Mouse (Mus musculus) heart, embryonic 10.5 days (tissue): Measurements from ENCODE around the gene H3f3b. TPM values are rescaled to one million over a fixed set of nuclear protein-coding genes. Genes with fewer than 3 reads are reported as not detected.

Experiments used
- DNase-seq: peaks from one replicate; pipeline ENCODE4 v3.0.0-alpha.2; 2017; ENCODE audit warnings: low spot score
- H3K27ac ChIP-seq: fragments of 300-500 bp; sonication (generic); 2 replicates; pipeline ENCODE4 v1.5.1; 2016; ENCODE audit warnings: mild to moderate bottlenecking
- H3K27me3 ChIP-seq: fragments of 300-500 bp; sonication (generic); 2 replicates; pipeline ENCODE4 v1.6.1; 2016; ENCODE audit warnings: mild to moderate bottlenecking; ENCODE audit not compliant: poor library complexity, insufficient read depth, severe bottlenecking
- H3K36me3 ChIP-seq: fragments of 300-500 bp; sonication (generic); 2 replicates; pipeline ENCODE4 v1.6.1; 2016; ENCODE audit warnings: mild to moderate bottlenecking, moderate library complexity
- H3K4me1 ChIP-seq: fragments of 300-500 bp; sonication (generic); 2 replicates; pipeline ENCODE4 v1.6.1; 2016; ENCODE audit warnings: mild to moderate bottlenecking
- H3K4me3 ChIP-seq: fragments of 300-500 bp; sonication (generic); 2 replicates; pipeline ENCODE4 v1.5.1; 2016; ENCODE audit warnings: mild to moderate bottlenecking, moderate library complexity
- H3K9me3 ChIP-seq: fragments of 300-500 bp; sonication (generic); 2 replicates; pipeline ENCODE4 v1.6.1; 2016; ENCODE audit warnings: mild to moderate bottlenecking, moderate library complexity
- WGBS: fragments of 180-500 bp; shearing (Covaris S2); methylation state at CpG from one replicate; pipeline ENCODE4 v1.1.7; 2016; 5-methylcytosine and 5-hydroxymethylcytosine counted together
- polyA plus RNA-seq: library from polyadenylated mRNA; unstranded; fragments of >200 nt; fragmentation: Nextera tagmentation; extraction: Ambion mirVana; gene quantifications from 2 replicates; pipeline ENCODE4 v1.2.1, GENCODE M21; 2016

The H3f3b gene
- polyA plus RNA-seq, 1 experiment from 2014 or later = 1,078 TPM

DNA sequence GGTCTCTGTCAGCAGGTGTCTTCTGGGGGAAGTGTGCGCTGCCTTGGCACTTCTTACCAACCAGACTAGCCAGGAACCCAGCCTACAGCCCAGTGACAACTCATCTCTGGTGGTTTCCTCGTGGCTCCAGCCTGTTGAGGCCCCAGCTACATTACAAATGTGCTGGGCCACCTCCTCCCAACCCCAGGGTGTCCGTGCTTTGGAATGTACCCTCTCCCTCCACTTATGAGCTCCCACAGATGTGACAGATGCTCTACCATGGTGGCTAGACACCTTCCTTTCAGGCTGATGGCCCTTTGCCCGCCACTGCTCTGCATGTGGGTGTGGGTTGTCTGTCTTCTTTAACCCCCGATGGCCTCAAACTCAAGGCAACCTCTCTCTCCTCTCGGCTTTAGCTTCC lies 26.0 kb downstream of the H3f3b start:
- DNase-seq = no peak
- peaks cover 36% of the 10 kb centered on the region for H3K4me1 ChIP-seq
- peaks cover 19% of the 10 kb centered on the region; the same call in 1 of the 2 replicates for H3K27me3 ChIP-seq
- no peaks in the 10 kb centered on the region for H3K9me3 ChIP-seq
- H3K27ac ChIP-seq = no peak overlapping the region
- 66% methylated on average over 6 of the region's 6 CpGs for WGBS
- no peak overlapping the region for H3K4me3 ChIP-seq
- H3K36me3 ChIP-seq = peaks cover 4% of the 10 kb centered on the region; the same call in 1 of the 2 replicates

DNA sequence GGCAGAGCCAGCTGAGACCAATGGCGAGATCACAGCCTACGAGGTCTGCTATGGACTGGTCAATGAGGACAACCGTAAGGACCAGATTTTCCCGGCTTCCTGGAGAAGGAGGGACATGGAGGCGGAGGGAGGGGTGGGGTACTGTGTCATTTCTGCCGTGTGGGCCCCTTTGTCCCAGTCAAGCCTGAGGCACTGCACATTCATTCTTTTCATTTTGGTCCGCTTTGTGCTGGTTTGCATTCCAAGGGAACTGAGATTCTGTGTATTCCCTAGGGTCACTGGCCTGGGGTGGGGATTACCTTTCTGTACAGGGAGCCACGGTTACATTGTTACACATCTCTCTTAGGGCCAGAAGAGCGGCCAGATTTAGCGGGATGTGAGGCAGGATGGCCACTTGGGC lies 27.2 kb downstream of the H3f3b start:
- 56% methylated on average over 10 of the region's 10 CpGs for WGBS
- no peak overlapping the region for H3K4me3 ChIP-seq
- DNase-seq = no peak
- no peaks in the 10 kb centered on the region for H3K36me3 ChIP-seq
- peaks cover 28% of the 10 kb centered on the region for H3K4me1 ChIP-seq
- no peak overlapping the region for H3K27ac ChIP-seq
- peaks cover 19% of the 10 kb centered on the region; the same call in 1 of the 2 replicates for H3K27me3 ChIP-seq
- no peaks in the 10 kb centered on the region for H3K9me3 ChIP-seq

DNA sequence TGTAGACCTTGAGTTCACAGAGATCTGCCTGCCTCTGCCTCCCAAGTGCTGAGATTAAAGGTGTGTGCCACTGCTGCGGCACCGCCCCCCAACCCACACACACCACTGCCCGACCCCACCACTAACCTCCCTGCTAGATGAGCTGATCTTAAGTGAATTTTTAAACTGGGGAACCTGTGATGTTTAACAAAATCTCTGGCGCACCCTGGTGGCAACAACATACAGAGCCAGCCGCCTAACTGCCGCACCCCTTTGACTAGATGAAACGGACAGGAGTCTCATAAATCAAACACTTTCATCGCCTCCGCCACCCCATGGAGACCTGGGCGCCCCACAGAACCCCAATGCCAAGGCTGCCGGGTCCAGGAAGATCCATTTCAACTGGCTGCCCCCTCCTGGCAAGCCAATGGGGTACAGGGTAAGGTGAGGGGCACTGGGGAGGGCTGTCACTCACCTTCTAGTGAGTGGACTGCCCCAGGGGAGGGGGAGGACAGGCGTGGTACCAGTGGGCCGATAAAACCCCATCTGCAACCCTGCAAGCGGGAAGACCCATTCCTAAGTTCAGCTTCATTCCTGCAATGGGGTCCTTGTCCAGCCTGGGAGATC lies 28.1 kb downstream of the H3f3b start:
- Histone ChIP-seq H3K4me3 (no peak overlapping the region), H3K9me3 (no peaks in the 10 kb centered on the region), H3K27me3 (peaks cover 19% of the 10 kb centered on the region; the same call in 1 of the 2 replicates), H3K4me1 (peaks cover 18% of the 10 kb centered on the region; the same call in 1 of the 2 replicates), H3K27ac (no peak overlapping the region), H3K36me3 (no peaks in the 10 kb centered on the region)
- DNase-seq = no peak
- WGBS = 14% methylated on average over 14 of the region's 14 CpGs

DNA sequence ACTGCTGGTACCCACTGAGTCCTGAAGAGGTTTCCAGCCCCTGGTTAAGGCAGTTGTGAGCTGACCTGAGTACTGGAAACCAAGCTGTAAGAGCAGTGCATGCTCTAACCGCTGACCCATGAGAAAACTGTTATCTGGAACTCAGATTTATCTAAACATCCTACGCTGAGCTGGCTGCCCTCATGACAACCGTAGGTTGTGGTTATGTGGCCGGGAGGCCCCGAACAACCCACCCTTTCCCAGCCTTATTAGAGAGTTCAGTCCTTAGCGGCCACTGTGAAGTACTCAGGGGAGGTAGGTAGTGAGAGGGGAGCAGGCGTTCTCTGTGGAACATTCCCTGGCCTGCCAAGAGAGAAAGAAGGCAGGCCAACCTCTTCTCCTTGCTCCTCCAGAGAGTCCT lies 28.7 kb downstream of the H3f3b start:
- no peak for DNase-seq
- Histone ChIP-seq H3K27me3 (peaks cover 19% of the 10 kb centered on the region; the same call in 1 of the 2 replicates), H3K4me3 (no peak overlapping the region), H3K9me3 (no peaks in the 10 kb centered on the region), H3K4me1 (0 out of 2 replicates have a peak, but pooled peaks cover 13% of the 10 kb centered on the region), H3K36me3 (no peaks in the 10 kb centered on the region), H3K27ac (no peak overlapping the region)
- 76% methylated on average over 7 of the region's 7 CpGs for WGBS

DNA sequence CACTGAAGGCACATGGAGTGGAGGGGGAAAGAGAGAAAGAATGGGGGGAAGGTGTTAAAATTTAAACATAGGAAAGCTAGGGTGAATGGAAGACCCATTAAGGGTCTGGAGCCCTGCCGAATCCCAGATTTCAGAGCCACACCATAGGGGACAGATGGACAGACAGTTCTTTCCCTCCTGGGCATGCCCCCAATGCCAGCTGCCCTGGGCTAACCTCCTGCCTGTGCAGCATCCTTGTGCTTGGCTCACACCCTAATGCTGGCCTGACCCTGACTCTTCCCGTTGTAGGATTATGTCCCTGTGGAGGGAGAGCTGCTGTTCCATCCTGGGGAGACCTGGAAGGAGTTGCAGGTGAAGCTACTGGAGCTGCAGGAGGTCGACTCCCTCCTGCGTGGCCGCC lies 30.1 kb downstream of the H3f3b start:
- Histone ChIP-seq H3K9me3 (no peaks in the 10 kb centered on the region), H3K27ac (0 out of 2 replicates have a peak overlapping the region, but pooled peaks have one; percentile 2), H3K4me1 (0 out of 2 replicates have a peak, but pooled peaks cover 16% of the 10 kb centered on the region), H3K36me3 (no peaks in the 10 kb centered on the region), H3K4me3 (no peak overlapping the region), H3K27me3 (peaks cover 32% of the 10 kb centered on the region)
- 60% methylated on average over 5 of the region's 5 CpGs for WGBS
- no peak for DNase-seq

DNA sequence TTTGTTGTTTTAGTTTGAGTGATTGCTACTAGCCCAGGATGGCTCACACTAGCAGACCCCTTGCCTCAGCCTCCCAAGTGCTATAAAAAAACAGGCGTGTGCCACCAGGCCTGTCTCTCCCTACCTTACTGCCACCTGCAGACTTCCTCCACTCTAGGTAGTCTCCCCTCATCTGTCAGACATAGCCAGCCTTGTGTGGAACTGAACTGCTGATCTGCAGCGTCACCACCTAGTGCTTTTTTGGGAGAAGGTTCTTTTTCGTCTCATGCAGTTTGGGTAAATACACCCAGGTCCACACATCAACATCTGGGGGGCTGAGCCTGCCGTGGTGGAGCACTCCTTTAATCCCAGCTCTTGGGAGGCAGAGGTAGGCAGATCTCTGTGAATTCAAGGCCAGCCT lies 30.7 kb downstream of the H3f3b start:
- H3K27me3 ChIP-seq = peaks cover 36% of the 10 kb centered on the region
- WGBS = 68% methylated on average over 4 of the region's 4 CpGs

DNA sequence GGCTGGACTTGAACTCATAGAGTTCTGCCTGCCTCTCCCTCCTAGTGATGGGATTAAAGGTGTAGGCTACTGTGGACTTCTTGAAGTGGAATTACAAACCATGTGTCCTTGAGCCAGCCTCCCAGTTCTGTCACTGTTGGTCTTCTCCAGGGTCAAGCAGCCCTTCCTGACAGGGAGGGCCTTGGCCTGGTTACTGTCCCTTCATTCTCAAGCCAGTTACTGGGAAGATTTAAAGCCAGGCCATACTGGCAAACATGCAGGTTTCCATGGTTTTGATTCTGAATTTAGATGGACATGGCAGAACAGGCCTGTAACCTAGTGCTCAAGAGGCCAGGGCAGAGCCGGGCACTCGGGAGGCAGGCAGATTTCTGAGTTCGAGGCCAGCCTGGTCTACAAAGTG lies 32.5 kb downstream of the H3f3b start:
- H3K36me3 ChIP-seq = no peaks in the 10 kb centered on the region
- no peaks in the 10 kb centered on the region for H3K9me3 ChIP-seq
- no peak for DNase-seq
- WGBS = 80% methylated on average over 3 of the region's 3 CpGs
- H3K4me1 ChIP-seq = 0 out of 2 replicates have a peak, but pooled peaks cover 16% of the 10 kb centered on the region
- no peak overlapping the region for H3K4me3 ChIP-seq
- peaks cover 48% of the 10 kb centered on the region for H3K27me3 ChIP-seq
- H3K27ac ChIP-seq = no peak overlapping the region

More for the DNA sequence above, 30.7 kb downstream of the H3f3b start:
- H3K9me3 ChIP-seq = no peaks in the 10 kb centered on the region
- H3K27ac ChIP-seq = no peak overlapping the region
- no peak for DNase-seq
- 0 out of 2 replicates have a peak, but pooled peaks cover 16% of the 10 kb centered on the region for H3K4me1 ChIP-seq
- H3K4me3 ChIP-seq = no peak overlapping the region
- no peaks in the 10 kb centered on the region for H3K36me3 ChIP-seq

DNA sequence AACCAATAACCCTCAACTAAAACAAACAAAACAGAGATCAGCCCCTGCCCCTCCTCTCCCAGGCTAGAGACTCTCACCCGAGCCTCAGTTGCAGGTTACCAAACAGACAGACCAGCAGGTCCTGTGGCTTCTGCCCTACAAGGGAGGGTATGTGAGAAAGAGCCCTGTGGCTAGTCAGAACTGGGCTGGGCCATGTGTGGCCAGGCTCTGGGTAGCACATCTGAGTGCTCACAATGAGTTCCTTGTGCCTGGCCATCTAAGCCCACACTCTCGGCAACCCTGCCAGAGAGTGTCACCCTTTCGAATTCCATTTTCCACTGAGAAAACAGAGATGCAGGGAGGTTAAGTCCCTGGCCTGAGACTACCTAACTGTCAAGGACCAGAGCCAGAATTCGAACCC lies 35.7 kb downstream of the H3f3b start:
- peaks cover 9% of the 10 kb centered on the region; the same call in 1 of the 2 replicates for H3K4me1 ChIP-seq
- H3K27me3 ChIP-seq = peaks cover 54% of the 10 kb centered on the region
- DNase-seq = no peak
- H3K9me3 ChIP-seq = no peaks in the 10 kb centered on the region
- H3K27ac ChIP-seq = no peak overlapping the region
- no peak overlapping the region for H3K4me3 ChIP-seq
- H3K36me3 ChIP-seq = no peaks in the 10 kb centered on the region
- WGBS = 68% methylated on average over 4 of the region's 4 CpGs

DNA sequence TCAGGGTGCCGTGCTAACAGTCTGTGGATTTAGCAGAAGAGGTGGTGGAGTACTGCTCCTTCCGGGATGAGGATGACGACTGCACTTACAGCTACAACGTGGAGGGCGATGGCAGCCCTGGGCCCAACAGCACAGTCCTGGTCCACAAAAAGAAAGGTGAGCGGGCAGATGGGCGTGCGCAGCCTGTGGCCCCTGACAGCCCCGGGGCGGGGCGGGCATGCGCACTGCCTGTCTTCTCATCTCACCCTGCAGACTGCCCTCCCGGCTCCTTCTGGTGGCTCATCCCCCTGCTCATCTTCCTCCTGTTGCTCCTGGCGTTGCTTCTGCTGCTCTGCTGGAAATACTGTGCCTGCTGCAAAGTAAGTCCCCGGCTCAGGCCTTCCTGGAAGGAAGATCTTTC lies 38.1 kb downstream of the H3f3b start:
- no peaks in the 10 kb centered on the region for H3K36me3 ChIP-seq
- H3K27ac ChIP-seq = 0 out of 2 replicates have a peak overlapping the region, but pooled peaks have one; percentile 18
- WGBS = 31% methylated on average over 15 of the region's 15 CpGs
- DNase-seq = no peak
- H3K4me3 ChIP-seq = peak overlapping the region; percentile 45
- peaks cover 65% of the 10 kb centered on the region for H3K27me3 ChIP-seq
- H3K4me1 ChIP-seq = peaks cover 9% of the 10 kb centered on the region; the same call in 1 of the 2 replicates
- no peaks in the 10 kb centered on the region for H3K9me3 ChIP-seq

DNA sequence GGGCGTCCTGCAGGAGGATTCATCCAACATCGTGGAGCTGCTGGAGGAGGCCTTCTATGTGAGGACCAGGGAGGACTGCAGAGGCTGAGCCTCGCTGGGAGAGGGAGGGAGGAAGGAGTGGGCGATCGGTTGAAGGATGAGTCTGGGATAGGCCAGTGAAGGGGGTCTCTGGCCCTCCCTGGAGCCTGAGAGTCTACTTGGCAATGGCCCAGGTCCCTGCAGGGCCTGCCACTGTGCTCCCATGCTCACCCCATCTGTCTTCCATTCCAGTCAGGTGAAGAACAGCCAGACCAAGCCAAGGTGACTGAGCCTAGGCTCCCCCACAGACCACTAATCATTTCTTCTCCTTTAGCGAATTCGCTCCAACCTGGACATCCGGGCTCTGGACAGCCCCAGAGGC lies 44.5 kb downstream of the H3f3b start:
- Histone ChIP-seq H3K36me3 (no peaks in the 10 kb centered on the region), H3K9me3 (no peaks in the 10 kb centered on the region), H3K4me3 (no peak overlapping the region), H3K27ac (no peak overlapping the region), H3K27me3 (peaks cover 50% of the 10 kb centered on the region), H3K4me1 (no peaks in the 10 kb centered on the region)
- 83% methylated on average over 8 of the region's 8 CpGs for WGBS
- no peak for DNase-seq

DNA sequence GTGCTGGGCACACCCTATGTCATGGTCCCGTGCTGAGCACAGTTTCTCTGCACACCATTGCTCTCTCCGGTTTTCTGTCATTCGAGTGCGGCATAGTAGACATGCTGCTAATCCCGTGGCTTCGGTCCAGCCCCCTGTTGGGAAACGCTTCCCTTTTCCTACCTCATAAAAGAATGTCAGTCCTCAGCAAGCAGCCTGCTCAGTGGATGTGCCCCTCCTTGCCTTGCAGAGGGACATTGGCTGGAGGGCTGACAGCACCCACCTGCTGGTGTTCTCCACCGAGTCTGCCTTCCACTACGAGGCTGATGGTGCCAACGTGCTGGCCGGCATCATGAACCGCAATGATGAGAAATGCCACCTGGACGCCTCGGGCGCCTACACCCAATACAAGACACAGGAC lies 45.3 kb downstream of the H3f3b start:
- H3K4me3 ChIP-seq = no peak overlapping the region
- no peaks in the 10 kb centered on the region for H3K36me3 ChIP-seq
- WGBS = 92% methylated on average over 15 of the region's 15 CpGs
- no peaks in the 10 kb centered on the region for H3K9me3 ChIP-seq
- H3K27me3 ChIP-seq = peaks cover 56% of the 10 kb centered on the region
- no peak overlapping the region for H3K27ac ChIP-seq
- H3K4me1 ChIP-seq = no peaks in the 10 kb centered on the region; the same call in 1 of the 2 replicates
- DNase-seq = no peak

DNA sequence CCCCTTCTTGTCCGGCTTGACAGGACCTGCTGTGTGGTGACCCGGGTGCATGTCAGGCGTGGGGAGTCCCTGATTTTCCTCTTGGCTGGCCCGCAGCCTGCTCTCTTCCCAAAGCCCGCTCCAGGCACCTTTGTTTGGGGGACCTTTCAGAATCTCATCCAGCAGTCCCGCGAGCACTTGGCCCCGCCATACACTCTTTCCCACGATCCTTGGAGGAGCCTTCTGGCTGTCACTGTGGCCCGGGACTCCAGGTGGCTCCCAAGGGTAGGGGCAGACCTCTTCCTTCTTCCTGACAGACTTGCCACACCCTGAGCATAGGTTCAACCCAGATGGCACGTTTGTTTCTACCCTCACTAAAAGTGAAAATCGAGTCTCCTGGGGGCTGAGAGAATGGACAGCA lies 52.2 kb downstream of the H3f3b start:
- Histone ChIP-seq H3K27me3 (peaks cover 73% of the 10 kb centered on the region), H3K9me3 (no peaks in the 10 kb centered on the region), H3K4me3 (no peak overlapping the region), H3K4me1 (peaks cover 19% of the 10 kb centered on the region), H3K36me3 (no peaks in the 10 kb centered on the region), H3K27ac (no peak overlapping the region)
- 42% methylated on average over 12 of the region's 12 CpGs for WGBS
- DNase-seq = no peak

DNA sequence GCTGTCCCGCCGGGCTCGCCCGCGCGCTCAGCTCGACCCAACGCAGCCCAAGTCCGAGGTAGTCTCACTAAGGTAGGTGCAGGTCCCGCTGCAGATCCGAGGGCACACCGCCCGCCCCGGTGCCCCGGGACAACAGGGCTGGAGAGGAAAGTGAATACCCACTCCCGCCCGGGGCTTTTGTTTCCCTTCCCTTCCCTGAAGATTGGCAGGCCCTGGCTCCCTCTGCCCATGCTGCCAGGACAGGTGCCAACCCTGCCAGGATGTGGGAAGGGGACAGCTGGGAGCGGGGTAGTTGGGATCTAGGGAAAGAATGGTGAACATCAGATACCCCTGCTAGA lies 52.7 kb downstream of the H3f3b start:
- Histone ChIP-seq H3K27me3 (peaks cover 71% of the 10 kb centered on the region), H3K4me3 (peak overlapping the region; percentile 70), H3K4me1 (peaks cover 23% of the 10 kb centered on the region), H3K9me3 (no peaks in the 10 kb centered on the region), H3K36me3 (no peaks in the 10 kb centered on the region), H3K27ac (peak overlapping the region; percentile 66)
- DNase-seq = no peak
- WGBS = 4% methylated on average over 18 of the region's 18 CpGs
